Mouse (Mus musculus) gastrocnemius, adult 2 months (tissue): Measurements from ENCODE around the gene Rwdd2a. TPM values are rescaled to one million over a fixed set of nuclear protein-coding genes. Genes with fewer than 3 reads are reported as not detected.
"Not testable (repeated sequence)": the region's sequence is repeated elsewhere in the genome, so short reads cannot be mapped to it uniquely, and the experiment has no call there.

Experiments
- DNase-seq: peaks from one replicate; pipeline ENCODE4 v3.0.0; 2022
- H3K27ac ChIP-seq: fragments of 200-600 bp; 2 replicates; pipeline ENCODE4 v1.8.1; 2022; ENCODE audit warnings: mild to moderate bottlenecking
- H3K4me3 ChIP-seq: fragments of 200-600 bp; 2 replicates; pipeline ENCODE4 v1.8.1; 2022; ENCODE audit warnings: mild to moderate bottlenecking, moderate library complexity
- CTCF ChIP-seq: fragments of 200-600 bp; IDR thresholded peaks from 2 replicates; pipeline ENCODE4 v1.8.1; 2022; ENCODE audit warnings: antibody characterized with exemption, mild to moderate bottlenecking, moderate library complexity
- intact Hi-C: fragments of 180-260 bp; cut with DNase I; formaldehyde crosslinking; loops from one replicate; pipeline ENCODE4 v1.15.1; 2025
- total RNA-seq, 2 experiments: library from RNA; stranded (reverse); gene quantifications; 2 replicates each; pipeline ENCODE4 v1.2.3; 2021

The Rwdd2a gene
- total RNA-seq, 2 experiments from 2014 or later, result 0.22 to 0.36 TPM

- Histone ChIP-seq H3K4me3 (peak overlapping the region; percentile 83), H3K27ac (peak overlapping the region; percentile 87)
- intact Hi-C loops, result loop anchor here (5.0 kb wide), 1 partner anchor 104 kb away; the partner anchor contains the start of gene Dop1a
- DNase-seq, result no peak
- no peak for TF ChIP-seq CTCF
Observed at GRCm38 (mm10) chr9:86570946-86571345, 845 bp upstream of the Rwdd2a start.

- DNase-seq, result no peak
- TF ChIP-seq CTCF, result no peak
- intact Hi-C loops, result loop anchor here (5.0 kb wide), 1 partner anchor 105 kb away; the partner anchor contains the start of gene Dop1a
- H3K4me3 ChIP-seq, result peak overlapping the region; percentile 83
- peak overlapping the region; percentile 87 for H3K27ac ChIP-seq
Observed at GRCm38 (mm10) chr9:86572196-86572595, 405 bp downstream of the Rwdd2a start.

GRCm38 (mm10) chr9:86572636-86573291 is 973 bp downstream of the Rwdd2a start:
- Histone ChIP-seq H3K27ac (no peak overlapping the region), H3K4me3 (peak overlapping the region; percentile 83)
- intact Hi-C loops, result loop anchor here (5.0 kb wide), 1 partner anchor 105 kb away; the partner anchor contains the start of gene Dop1a
- peak; percentile 80 for DNase-seq
- TF ChIP-seq CTCF, result peak; percentile 80

GRCm38 (mm10) chr9:86573616-86574303 is 2.0 kb downstream of the Rwdd2a start:
- Histone ChIP-seq H3K4me3 (no peak overlapping the region), H3K27ac (no peak overlapping the region)
- TF ChIP-seq CTCF, result no peak
- DNase-seq, result no peak
- intact Hi-C loops, result loop anchor here (5.0 kb wide), 1 partner anchor 106 kb away; the partner anchor contains the start of gene Dop1a

- intact Hi-C loops, result no loop called here
- no peak for TF ChIP-seq CTCF
- Histone ChIP-seq H3K4me3 (no peak overlapping the region), H3K27ac (no peak overlapping the region)
- DNase-seq, result no peak
Observed at GRCm38 (mm10) chr9:86575178-86575577, 3.4 kb downstream of the Rwdd2a start.

- Histone ChIP-seq H3K27ac (no peak overlapping the region), H3K4me3 (no peak overlapping the region)
- no peak for DNase-seq
- TF ChIP-seq CTCF, result no peak
- intact Hi-C loops, result no loop called here
Observed at GRCm38 (mm10) chr9:86579657-86580056, 7.9 kb downstream of the Rwdd2a start.

GRCm38 (mm10) chr9:86583740-86584139 is 11.9 kb downstream of the Rwdd2a start:
- Histone ChIP-seq H3K27ac (no peak overlapping the region), H3K4me3 (no peak overlapping the region)
- peak; percentile 73 for DNase-seq
- intact Hi-C loops, result no loop called here
- TF ChIP-seq CTCF, result peak; percentile 98

- intact Hi-C loops, result no loop called here
- H3K4me3 ChIP-seq, result no peak overlapping the region
- no peak for TF ChIP-seq CTCF
- no peak overlapping the region for H3K27ac ChIP-seq
- DNase-seq, result no peak
Observed at GRCm38 (mm10) chr9:86587019-86587795, 15.4 kb downstream of the Rwdd2a start.

- Histone ChIP-seq H3K27ac (no peak overlapping the region), H3K4me3 (no peak overlapping the region)
- intact Hi-C loops, result loop anchor here (1.0 kb wide), 1 partner anchor 153 kb away; no protein-coding TSS in a partner anchor
- DNase-seq, result peak; percentile 41
- TF ChIP-seq CTCF, result peak; percentile 83
Observed at GRCm38 (mm10) chr9:86592676-86593668, 21.2 kb downstream of the Rwdd2a start.

- intact Hi-C loops, H3K4me3 ChIP-seq, DNase-seq, H3K27ac ChIP-seq: not testable (repeated sequence)
Observed at GRCm38 (mm10) chr9:86594357-86594767, 22.6 kb downstream of the Rwdd2a start.

- H3K4me3 ChIP-seq, intact Hi-C loops, DNase-seq, H3K27ac ChIP-seq: not testable (repeated sequence)
Observed at GRCm38 (mm10) chr9:86596983-86597382, 25.2 kb downstream of the Rwdd2a start.
